Mouse (Mus musculus) E14TG2a.4 (cell line): ENCODE results near the gene Otud4.
"Not testable (repeated sequence)": the region's sequence is repeated elsewhere in the genome, so short reads cannot be mapped to it uniquely, and the experiment has no call there.

Source experiments
- H3K27me3 ChIP-seq: 2 replicates; pipeline ENCODE4 v1.6.1; 2014; ENCODE audit warnings: low read length, control low read depth; ENCODE audit not compliant: insufficient read depth
- H3K36me3 ChIP-seq: 2 replicates; pipeline ENCODE4 v1.6.1; 2014; ENCODE audit warnings: low read length, control low read depth; ENCODE audit not compliant: insufficient read depth
- H3K4me1 ChIP-seq: replicated peaks from 2 replicates; pipeline ENCODE4 v1.6.1; 2014; ENCODE audit warnings: low read depth, low read length, control low read depth
- H3K4me3 ChIP-seq: replicated peaks from 2 replicates; pipeline ENCODE4 v1.5.1; 2014; ENCODE audit warnings: mild to moderate bottlenecking, low read length
- H3K9me3 ChIP-seq: 2 replicates; pipeline ENCODE4 v1.6.1; 2014; ENCODE audit warnings: low read length, control low read depth
- CTCF ChIP-seq: conservative IDR thresholded peaks from 2 replicates; pipeline ENCODE4 v1.5.1; 2014; ENCODE audit warnings: low read length
- NANOG ChIP-seq: IDR thresholded peaks from 2 replicates; pipeline ENCODE4 v1.6.1; 2014; ENCODE audit warnings: borderline replicate concordance, low read length, mixed read lengths
- POU5F1 ChIP-seq: IDR thresholded peaks from 2 replicates; pipeline ENCODE4 v1.6.1; 2014; ENCODE audit warnings: low read length, borderline replicate concordance

Gene Otud4

DNA sequence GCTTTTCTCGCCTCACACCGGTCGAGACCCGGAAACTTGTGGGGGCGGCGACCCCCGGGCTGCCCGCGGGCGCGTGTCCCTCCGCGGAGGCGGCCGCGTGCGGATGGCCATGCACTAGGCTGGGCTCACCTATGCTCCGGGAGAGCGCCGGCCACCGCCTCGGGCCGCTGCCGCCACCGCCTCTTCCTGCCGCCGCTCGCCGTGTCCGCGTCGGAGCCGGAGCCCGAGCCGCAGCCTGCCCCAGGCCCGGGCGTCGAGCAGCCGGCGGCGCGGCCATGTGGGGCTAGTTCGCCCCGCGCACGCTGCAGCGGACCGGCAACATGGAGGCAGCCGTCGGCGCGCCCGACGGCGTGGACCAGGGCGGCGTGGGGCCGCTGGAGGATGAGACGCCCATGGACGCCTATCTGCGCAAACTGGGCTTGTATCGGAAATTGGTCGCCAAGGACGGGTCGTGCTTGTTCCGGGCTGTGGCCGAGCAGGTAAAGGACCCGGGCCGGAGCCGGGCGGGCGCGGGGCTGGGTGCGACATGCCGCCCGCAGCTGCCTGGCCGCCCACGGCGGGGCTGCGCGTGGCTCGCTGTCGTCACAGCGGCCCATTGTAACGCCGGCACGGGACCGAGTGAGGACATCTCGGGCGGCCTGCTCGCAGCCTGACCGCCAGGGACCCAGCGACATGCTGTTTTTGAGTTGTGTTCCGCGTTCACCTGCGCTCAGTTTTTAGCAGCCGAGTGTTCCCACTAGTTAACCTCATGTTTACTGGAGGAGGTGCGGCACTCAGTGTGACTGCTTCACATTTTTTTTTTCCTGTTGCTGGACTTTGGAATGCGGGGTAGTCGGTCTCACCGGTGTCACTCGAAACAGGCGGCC, at the start of gene Otud4:
TSS of gene Otud4 (plus strand) at position 33 of the 866 bp plus-strand sequence.
- Histone ChIP-seq H3K36me3 (peaks cover 35% of the 10 kb centered on the region), H3K9me3 (no peaks in the 10 kb centered on the region), H3K27me3 (no peaks in the 10 kb centered on the region), H3K4me1 (peaks cover 50% of the 10 kb centered on the region), H3K4me3 (peak within 1 kb of the TSS; percentile 90)
- TF ChIP-seq POU5F1: no peak
- no peak for TF ChIP-seq NANOG
- no peak for TF ChIP-seq CTCF

GRCm38 (mm10) chr8:79600962-79601361, 38.5 kb upstream of the Otud4 start:
- no peak for TF ChIP-seq CTCF
- no peak for TF ChIP-seq POU5F1
- TF ChIP-seq NANOG: no peak
- H3K4me1 ChIP-seq: no peaks in the 10 kb centered on the region
- no peaks in the 10 kb centered on the region for H3K9me3 ChIP-seq
- H3K36me3 ChIP-seq: peaks cover 42% of the 10 kb centered on the region
- no peak overlapping the region for H3K4me3 ChIP-seq
- H3K27me3 ChIP-seq: no peaks in the 10 kb centered on the region

- H3K4me3 ChIP-seq, H3K4me1 ChIP-seq, H3K9me3 ChIP-seq, H3K27me3 ChIP-seq: not testable (repeated sequence)
- peaks cover 39% of the 10 kb centered on the region for H3K36me3 ChIP-seq
- TF ChIP-seq CTCF: peak; percentile 71
These were observed 36.2 kb upstream of the Otud4 start for GRCm38 (mm10) chr8:79603204-79603603.

DNA sequence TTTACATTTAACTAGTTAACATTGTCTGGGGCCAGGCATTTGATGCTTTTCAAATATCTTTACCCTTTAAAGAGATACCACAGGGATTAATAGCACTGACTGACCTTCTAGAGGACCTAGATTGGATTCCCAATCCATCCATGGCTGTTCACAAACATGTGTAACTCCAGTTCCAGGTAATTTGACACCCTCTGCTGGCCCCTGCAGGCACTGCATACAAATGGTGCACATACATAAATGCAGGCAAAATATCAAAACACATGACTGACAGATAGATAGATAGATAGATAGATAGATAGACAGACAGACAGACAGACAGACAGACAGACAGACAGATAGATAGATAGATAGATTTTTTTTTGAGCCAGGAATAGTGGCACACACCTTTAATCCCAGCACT, 33.2 kb upstream of the Otud4 start:
- TF ChIP-seq NANOG: no peak
- no peak for TF ChIP-seq POU5F1
- peak; percentile 58 for TF ChIP-seq CTCF
- Histone ChIP-seq H3K9me3 (no peaks in the 10 kb centered on the region), H3K27me3 (0 out of 2 replicates have a peak, but pooled peaks cover 3% of the 10 kb centered on the region)

DNA sequence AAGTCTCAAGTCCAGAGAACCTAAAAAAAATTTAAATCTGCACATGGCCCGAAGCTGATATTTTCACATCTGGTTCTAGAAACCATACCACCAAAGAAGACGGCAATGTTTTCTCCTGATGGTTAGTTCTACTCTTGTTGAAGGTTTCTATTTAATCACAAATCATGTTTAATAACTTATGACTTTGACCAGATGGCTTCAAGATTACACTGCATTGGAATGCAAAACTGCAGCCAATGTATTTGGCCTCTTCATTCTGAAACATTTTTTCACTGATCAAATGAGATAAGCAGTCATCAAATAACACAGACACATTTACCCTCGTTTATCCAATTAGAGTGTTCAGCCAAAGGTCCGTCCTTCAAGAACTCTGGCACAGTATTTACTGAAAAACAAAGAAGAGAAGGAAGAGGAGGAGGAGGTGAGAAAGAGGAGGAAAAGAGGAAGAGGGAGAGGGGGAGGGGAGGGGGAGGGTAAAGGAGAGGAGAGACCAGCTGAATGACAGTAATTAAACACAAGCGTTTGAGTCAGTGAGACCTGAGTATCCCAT, 32.6 kb upstream of the Otud4 start:
- TF ChIP-seq POU5F1: no peak
- no peak for TF ChIP-seq NANOG
- TF ChIP-seq CTCF: no peak
- Histone ChIP-seq H3K4me3 (no peak overlapping the region), H3K4me1 (peaks cover 6% of the 10 kb centered on the region; the same call in 1 of the 2 replicates), H3K27me3 (0 out of 2 replicates have a peak, but pooled peaks cover 3% of the 10 kb centered on the region), H3K9me3 (no peaks in the 10 kb centered on the region), H3K36me3 (peaks cover 14% of the 10 kb centered on the region)

More for the DNA sequence above, 33.2 kb upstream of the Otud4 start:
- Histone ChIP-seq H3K4me3 (no peak overlapping the region), H3K4me1 (peaks cover 6% of the 10 kb centered on the region; the same call in 1 of the 2 replicates), H3K36me3 (peaks cover 17% of the 10 kb centered on the region)

DNA sequence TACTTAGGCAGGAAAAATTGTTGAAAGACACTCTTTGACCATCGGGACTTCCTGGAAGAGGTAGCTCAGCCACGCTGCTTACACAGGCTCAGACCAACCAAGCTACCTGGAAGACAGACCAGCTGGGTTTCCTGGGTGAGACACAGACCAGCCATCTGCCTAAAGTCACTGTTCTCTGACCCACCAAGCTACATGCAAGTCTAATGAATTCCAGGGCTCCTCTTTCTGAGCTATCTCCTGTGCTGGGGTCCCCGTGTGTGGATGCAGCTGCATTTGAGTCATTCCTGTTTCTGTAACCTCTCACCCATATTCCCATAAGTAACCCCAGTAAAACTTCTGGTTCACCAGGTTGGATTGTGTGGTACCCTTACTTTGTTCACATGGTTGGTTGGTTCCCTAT, 30.7 kb upstream of the Otud4 start:
- Histone ChIP-seq H3K27me3 (0 out of 2 replicates have a peak, but pooled peaks cover 3% of the 10 kb centered on the region), H3K36me3 (0 out of 2 replicates have a peak, but pooled peaks cover 7% of the 10 kb centered on the region), H3K4me3 (peak overlapping the region; percentile 68), H3K4me1 (peaks cover 6% of the 10 kb centered on the region; the same call in 1 of the 2 replicates), H3K9me3 (no peaks in the 10 kb centered on the region)
- no peak for TF ChIP-seq POU5F1
- TF ChIP-seq CTCF: no peak
- no peak for TF ChIP-seq NANOG

DNA sequence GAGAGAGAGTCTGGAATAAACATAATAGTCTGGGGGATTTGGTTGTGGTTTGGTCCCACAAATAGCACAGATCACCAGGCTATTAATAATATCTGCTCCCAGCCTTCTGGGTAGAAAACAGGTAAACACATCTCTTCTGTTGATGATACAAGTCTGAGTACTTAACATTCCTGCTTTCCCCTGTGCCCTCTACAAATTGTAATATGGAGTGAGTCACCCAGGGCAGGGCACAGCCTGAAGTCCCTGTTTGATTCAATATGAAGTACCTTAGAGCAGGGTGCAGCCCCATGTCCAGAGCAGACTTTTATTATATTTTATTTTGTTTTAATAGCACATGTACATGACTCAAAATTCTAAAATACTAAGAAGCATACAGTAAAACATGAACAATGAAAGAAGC, 29.1 kb upstream of the Otud4 start:
- no peak overlapping the region for H3K4me3 ChIP-seq
- no peak for TF ChIP-seq CTCF
- no peak for TF ChIP-seq POU5F1
- TF ChIP-seq NANOG: no peak
- H3K9me3 ChIP-seq: no peaks in the 10 kb centered on the region
- H3K4me1 ChIP-seq: peaks cover 6% of the 10 kb centered on the region; the same call in 1 of the 2 replicates
- H3K27me3 ChIP-seq: 0 out of 2 replicates have a peak, but pooled peaks cover 3% of the 10 kb centered on the region
- no peaks in the 10 kb centered on the region for H3K36me3 ChIP-seq

- H3K4me3 ChIP-seq: no peak overlapping the region
- TF ChIP-seq NANOG (no peak), POU5F1 (no peak), CTCF (no peak)
- H3K4me1 ChIP-seq: peaks cover 13% of the 10 kb centered on the region
- H3K27me3 ChIP-seq: 0 out of 2 replicates have a peak, but pooled peaks cover 3% of the 10 kb centered on the region
- H3K9me3 ChIP-seq: peaks cover 2% of the 10 kb centered on the region; the same call in 1 of the 2 replicates
- no peaks in the 10 kb centered on the region for H3K36me3 ChIP-seq
These were observed 27.1 kb upstream of the Otud4 start for GRCm38 (mm10) chr8:79612298-79612697.
